Mouse (Mus musculus) subcutaneous adipose tissue, adult 2 months (tissue): ENCODE results near the gene Zfp995. TPM values are rescaled to one million over a fixed set of nuclear protein-coding genes. Genes with fewer than 3 reads are reported as not detected.

ENCODE experiments used
- polyA plus RNA-seq: library from polyadenylated mRNA; depleted of rRNA; stranded (reverse); fragments of >200 nt; gene quantifications from 2 replicates; pipeline ENCODE4 v1.2.3, GENCODE M21; 2012; ENCODE audit warnings: low replicate concordance; rRNA removed

Gene Zfp995
- polyA plus RNA-seq: 1.1 and 1.9 TPM in 2 replicates

DNA sequence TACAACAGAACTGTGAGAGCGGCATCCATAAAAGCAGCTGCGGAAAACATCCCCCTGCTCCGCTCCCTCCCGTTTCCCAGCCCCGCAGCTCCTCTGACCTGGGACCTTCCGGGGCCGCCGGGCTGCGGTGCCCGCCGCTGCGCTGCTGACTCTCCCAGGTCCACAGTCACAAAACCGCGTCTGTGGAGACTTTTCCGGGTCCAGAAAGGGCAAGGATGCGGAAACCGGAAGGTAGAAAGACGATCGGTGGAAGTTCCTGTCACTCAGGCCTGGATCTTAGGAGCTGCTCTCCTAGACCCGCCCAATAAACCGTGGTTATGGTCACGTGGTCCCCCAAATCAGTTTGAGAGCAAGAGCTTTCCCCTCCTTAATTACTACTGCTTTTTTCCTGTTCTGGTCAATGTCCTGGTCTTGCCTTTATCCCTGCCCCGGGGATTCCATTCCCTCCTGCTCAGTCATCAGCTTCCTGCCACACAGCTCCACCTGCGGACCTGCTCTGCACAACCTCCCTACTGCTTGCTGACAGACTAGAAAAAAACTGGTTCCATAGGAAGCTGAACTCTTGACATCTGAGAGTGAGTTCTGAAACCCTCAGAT is at the start of gene Zfp995:
TSS of gene Zfp995 (minus strand) at position 471 of the 597 bp plus-strand sequence.

DNA sequence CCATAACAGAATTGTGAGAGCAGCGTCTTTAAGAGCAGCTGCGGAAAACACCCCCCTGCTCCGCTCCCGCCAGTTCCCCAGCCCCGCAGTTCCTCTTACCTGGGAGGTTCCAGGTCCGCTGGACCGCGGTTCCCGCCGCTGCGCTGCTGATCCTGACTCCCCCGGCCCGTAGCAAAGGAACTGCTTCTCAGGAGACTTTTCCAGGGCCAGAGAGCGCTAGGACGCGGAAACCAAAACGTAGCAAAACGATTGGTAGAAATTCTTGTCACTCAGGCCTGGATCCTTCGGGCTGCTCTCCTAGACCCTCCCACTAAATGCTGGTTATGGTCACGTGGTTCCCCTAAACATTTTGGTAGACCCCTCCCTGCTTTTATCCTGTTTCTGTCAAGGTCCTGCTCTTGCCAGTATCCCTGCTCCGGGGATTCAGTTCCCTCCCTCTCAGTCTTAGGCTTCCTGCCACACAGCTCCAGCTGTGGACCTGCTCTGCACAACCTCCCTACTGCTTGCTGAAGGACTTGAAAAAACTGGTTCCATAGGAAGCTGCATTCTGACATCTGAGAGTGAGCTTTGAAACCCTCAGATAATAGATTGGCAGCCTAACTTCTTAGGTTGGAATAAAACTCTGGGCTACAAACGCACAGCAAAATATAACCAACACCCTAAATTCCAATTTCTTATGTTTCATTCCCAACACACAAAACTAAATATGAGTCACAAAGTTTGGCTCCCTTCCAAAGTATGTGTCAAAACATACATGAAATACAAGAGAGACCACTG is 64.0 kb downstream of the Zfp995 start, which contains the start of gene Zfp820:
TSS of gene Zfp820 (minus strand) at position 228 of the 777 bp plus-strand sequence.

Other genes starting within 250 kb of the Zfp995 start
- not detected in 2 replicates for gene Gm10226, start 218.1 kb downstream of the Zfp995 start, polyA plus RNA-seq
- 1.7 and 2.2 TPM in 2 replicates for gene Zfp760, start 202.2 kb downstream of the Zfp995 start, polyA plus RNA-seq
- 1.6 and 2.3 TPM in 2 replicates for gene Zfp229, start 179.1 kb downstream of the Zfp995 start, polyA plus RNA-seq
- gene Zfp820, start 64.2 kb downstream of the Zfp995 start, polyA plus RNA-seq: 0.24 and 0.26 TPM in 2 replicates
- 1.5 and 2.6 TPM in 2 replicates for gene Zfp942, start 52.5 kb upstream of the Zfp995 start, polyA plus RNA-seq
- gene Zfp943, start 52.6 kb upstream of the Zfp995 start, polyA plus RNA-seq: 3.7 and 4.9 TPM in 2 replicates